Mouse (Mus musculus) myocyte (in vitro differentiated cells): ENCODE data around the gene Sdhd.

ENCODE experiments used
- CEBPB ChIP-seq: IDR thresholded peaks from 2 replicates; pipeline ENCODE4 v1.6.1; 2011; ENCODE audit warnings: mild to moderate bottlenecking, moderate library complexity; ENCODE audit not compliant: poor library complexity, insufficient read depth, severe bottlenecking
- MAX ChIP-seq: IDR thresholded peaks from one replicate; pipeline ENCODE4 v1.6.1; 2011; ENCODE audit warnings: low read depth, mild to moderate bottlenecking, control low read depth
- POLR2A ChIP-seq: IDR thresholded peaks from one replicate; pipeline ENCODE4 v1.6.1; 2011; ENCODE audit warnings: low read depth, mild to moderate bottlenecking, control low read depth, moderate library complexity; ENCODE audit not compliant: insufficient read length
- POLR2AphosphoS2 ChIP-seq: IDR thresholded peaks from one replicate; pipeline ENCODE4 v1.6.1; 2011; ENCODE audit warnings: low read depth, control low read depth; ENCODE audit not compliant: insufficient read length

- TF ChIP-seq CEBPB (no peak), MAX (no peak), POLR2A (no peak), POLR2AphosphoS2 (no peak)
These were observed 2.1 kb downstream of the Sdhd start for GRCm38 (mm10) chr9:50601536-50601935.
